Mouse (Mus musculus): Measurements from ENCODE around the gene Proser2.
"Not testable (repeated sequence)": the region's sequence is repeated elsewhere in the genome, so short reads cannot be mapped to it uniquely, and the experiment has no call there.

The Proser2 gene

DNA sequence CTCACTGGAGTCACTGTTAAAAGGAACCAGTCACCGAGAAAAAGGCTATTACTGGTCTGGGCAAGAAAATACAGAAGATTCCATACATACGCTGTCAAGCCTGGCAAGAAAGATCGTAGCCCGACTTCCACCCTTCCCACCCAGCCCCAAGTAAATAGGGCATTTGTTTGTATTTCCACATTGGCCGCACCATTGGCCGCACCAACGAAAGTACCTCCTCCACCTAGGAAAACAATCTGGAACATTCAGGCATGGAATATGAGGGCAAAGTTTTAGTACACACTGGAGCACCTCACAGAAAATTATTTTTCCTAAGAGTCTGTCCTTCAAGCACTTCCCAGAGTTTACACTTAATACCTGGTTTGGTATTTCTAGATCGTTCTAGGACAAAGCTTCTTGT lies 1.1 kb downstream of the Proser2 start:
- DNase-seq (ENCODE audit: low spot score in 2 of 2): no peak

DNA sequence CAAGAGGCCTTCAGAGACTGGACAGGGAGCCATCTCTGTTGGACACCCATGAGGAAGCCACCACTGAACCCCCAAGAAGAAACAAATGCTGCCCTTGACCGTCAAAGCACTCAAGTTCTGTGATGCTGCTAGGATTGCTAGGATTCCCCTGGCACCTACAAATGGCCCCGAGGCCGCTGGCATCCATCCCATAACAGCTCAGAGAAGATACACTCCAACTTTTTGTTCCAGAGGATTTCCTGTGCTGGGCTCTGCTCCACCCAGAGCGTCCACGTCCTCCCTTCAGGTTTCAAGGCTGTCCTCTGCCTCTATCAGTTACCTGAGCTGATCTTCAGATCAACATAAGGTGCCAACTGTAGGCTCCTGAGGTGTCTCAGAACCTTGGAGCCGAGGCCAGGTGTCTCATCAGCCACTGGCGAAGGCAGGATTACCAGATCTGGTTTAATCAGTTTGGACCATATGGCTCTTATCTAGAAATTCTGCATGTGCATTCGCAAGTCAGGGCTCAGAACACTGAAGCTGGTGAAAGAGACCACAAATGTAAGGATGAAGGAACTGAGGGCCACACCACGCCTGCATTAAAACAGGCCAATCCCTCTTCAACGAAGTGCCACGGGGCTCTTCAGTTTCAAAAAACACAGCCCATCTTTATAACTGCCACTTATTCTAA lies 1.7 kb downstream of the Proser2 start:
- DNase-seq (ENCODE audit: low spot score in 2 of 2): no peak

DNA sequence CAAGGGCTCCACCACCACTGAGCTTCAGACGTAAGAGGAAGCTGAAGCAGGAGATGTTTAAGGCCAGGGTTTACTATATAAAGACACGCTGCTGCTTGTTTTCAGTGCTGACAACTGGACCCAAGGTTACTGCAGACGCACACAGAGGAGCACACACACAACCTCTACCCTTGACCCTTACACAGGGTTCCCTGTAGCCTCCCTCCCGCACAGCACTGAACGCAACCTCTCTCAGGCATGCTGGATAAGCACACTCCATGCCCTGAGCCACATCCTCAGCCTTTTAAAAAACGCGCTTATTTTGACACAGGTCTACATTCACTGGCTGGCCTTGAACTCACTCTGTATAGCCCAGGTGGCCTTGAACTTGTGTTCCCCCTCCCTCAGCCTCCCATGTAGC lies 7.0 kb downstream of the Proser2 start:
- no peak for DNase-seq (ENCODE audit: low spot score in 2 of 2)

DNA sequence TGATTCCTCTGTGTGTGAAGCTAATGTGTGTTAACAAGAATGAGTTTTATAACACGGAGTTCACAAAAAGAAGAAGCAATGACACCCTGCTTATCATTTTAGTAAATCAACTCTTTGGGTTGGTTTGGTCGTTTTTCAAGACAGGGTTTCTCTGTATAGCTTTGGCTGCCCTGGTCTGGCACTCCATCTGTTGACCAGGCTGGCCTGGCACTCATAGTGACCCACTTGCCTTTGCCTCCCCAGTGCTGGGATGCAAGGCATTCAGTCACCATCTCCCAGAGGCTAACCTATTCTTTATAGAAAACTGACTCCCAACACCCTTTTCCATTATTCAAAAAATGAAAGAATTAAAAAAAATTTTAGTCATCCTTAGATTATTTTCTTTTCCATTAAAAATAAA lies 8.9 kb downstream of the Proser2 start:
- DNase-seq (ENCODE audit: low spot score in 2 of 2): no peak

DNA sequence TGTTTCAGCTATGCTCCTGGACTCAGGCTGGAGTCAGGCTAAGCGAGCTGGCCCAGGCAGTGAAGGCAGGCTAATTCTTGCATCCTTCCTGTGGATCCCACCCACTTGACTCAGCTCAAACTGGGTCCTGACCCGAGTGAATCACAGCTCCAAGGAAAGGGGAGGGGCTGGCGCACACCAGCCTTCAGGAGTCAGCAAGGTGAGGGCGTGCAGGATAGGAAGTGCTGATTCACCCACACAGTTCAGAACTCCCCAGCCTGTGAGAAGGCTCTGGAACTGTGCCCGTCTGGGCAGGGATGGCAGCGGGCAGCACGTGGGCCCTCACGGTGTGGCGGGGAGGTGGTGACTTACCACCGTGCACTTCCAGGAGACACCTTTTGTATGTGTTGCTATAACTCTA lies 11.8 kb downstream of the Proser2 start:
- no peak for DNase-seq (ENCODE audit: low spot score in 2 of 2)

DNA sequence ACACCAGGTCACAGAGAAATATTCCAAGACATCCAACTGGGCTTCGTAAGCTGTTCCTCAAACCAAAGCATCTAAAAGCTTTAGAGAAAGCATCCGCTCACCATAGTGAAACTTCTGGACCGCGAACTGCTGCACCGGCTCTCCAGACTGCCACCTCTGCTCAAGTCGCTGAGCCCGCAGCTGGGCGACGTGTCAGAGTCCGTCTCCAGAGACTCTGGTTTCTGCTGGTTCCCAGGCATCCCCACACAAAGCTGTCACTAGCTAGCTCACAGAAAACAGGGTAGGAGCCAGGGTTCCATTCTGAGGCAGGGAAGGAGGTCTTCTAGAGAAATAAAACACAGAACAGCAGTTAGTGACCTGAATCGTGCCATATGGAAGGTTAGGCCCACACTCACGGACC lies 16.2 kb downstream of the Proser2 start:
- DNase-seq (ENCODE audit: low spot score in 2 of 2): no peak

DNA sequence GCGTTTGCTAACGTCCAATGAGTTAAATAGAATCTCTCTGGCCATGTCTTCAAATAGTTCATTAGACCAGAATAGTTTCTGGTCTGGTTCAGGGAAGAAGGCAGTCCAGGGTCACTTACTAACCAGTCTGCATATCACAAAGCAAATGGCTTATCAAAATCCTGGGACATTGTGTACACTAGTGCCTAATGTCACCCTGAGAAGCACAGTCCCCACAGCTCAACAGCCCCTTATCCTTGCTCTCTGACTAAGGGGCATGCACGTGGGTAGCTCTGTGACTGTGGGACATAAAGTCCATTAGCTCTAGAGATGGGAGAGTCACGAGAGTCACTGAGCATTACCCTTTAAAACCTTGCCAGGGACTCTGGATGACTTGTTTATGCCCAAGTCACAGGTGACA lies 17.4 kb downstream of the Proser2 start:
- DNase-seq (ENCODE audit: low spot score in 2 of 2): no peak

DNA sequence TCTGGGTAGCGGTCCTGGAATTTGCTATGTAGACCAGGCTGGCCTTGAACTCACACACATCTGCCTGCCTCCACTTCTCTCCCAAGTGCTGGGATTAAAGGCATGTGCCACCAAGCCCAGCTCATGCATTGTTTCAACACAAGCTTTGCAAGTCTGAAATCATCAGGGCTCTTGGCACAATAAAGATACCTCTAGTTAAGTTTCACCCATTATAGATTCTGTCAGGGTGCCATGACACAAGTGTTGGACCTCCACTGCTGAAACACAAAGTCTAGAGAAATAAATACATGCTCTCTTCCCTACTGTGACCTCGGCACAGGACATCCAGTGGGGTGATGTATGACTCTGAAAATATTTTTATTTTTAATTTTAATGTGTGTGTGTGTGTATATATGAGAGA lies 24.6 kb downstream of the Proser2 start:
- DNase-seq (ENCODE audit: low spot score in 2 of 2): no peak

DNA sequence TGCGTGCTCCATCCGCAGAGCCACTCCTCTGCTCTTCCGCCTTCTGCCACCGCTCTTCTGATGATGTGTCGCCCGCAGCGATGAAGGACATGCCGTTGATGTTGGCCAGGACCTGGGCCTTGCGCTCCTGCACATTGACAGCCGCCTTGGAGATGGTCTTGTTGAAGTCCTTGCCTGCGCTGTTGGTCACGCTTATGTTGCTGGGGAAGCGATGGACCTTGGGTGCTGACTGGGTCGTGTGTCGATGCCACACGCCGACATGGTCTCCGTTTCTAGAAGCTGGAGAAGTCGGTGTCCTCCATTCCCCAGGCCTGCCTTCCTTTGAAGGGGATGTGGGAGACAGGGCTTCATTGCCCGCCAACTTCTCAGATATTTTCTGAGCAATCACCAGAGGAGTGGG lies 29.3 kb downstream of the Proser2 start:
- DNase-seq (ENCODE audit: low spot score in 2 of 2): no peak

DNA sequence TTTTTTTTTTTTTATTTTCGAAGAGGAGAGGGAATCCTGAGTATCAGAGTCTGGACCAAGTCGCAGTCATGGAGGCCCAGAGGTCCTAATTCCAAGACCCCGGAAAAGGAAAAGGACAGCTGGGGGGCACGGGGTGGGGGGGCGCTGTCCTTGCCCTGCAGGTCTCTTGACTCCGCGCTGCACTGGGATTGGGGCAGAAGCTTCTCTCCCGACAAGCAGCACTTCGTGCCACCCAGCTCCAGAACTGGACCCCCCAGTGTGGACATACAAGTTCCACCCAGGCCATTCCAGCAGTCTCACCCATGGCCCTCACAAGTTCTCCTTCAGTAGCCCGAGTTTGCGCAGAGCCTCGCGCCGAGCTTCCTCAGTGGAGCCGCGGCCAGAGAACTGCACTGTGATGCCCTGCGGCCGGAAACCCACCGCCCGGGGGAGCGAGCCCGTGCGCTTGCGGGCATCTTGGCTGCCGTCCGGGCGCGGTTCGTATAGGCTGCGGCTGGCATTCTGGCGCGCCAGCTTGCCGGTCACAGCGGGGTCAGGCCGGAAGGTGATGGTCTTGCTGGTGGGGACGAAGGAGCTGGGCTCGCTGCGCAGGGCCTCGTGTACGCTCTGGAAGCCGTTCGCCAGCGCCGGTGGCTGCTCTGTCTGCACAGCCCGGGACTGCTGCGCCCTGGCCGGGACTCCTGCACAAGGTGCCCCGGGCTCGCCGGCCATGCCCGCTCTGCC lies 29.8 kb downstream of the Proser2 start:
- DNase-seq (ENCODE audit: low spot score in 2 of 2): no peak

DNA sequence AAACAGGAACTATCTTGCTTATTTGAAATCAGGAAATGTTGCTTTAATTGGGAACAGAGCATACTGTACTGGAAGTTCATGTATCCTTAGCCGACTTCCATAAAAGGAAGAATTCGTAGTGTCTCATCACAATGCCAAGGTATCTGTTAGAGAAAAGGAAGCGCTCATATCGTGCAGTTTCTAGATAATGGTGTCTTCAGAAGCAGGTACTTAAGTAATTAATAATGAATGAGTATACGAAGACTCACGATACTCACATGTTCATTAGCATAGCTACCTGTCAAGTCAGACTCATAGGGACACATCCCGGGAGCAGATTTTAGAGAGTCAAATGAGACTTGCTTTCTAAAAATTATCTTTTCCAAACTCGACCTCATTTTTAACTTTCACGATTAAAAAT lies 30.6 kb downstream of the Proser2 start:
- DNase-seq (ENCODE audit: low spot score in 2 of 2): no peak

DNA sequence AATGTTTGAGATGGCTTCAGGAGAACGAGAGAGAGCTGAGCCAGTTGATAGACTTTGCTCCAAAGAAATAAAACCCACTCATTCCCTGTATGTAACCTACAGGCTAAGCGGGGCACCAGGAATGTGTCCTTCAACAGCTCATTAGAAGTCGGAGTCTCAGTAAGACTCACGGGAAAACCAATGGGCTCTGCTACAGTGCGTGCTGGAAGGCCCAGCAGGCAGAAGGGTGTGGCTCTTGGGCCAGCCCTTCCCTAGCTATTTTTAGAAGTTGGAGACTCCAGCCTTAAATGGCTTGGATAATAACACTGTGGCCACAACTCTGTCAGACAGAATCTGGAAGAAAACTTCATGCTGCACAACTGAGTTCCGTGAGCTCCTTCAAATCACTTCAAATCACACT lies 31.1 kb downstream of the Proser2 start:
- DNase-seq (ENCODE audit: low spot score in 2 of 2): no peak

DNA sequence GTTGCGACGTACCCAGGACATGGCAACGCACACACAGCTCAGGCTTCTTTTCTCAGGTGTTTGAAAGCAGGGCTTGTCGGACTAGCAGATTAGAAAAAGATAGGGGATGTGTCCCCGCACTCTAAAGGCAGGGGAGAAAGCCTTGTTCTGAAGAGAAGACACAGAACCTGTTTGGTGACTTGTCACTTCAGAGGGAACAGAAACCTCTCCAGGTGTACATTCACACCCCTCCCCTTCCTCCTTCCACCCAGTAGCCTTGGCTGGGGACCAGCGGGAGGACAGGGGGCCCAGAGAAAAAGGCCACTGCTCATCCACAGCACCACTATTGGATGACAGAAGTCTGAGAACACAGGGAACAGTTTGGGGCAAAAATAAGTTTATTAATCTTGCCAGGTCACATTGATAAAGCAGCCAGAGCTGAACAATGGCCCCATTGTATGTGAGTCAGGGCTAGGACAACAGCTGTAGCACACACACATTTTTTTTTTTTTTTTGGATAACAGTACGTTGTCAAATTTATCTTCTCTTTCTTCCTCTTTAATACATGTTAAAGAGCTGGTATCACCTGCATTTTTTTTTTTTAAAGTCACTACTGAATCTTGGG lies 32.8 kb downstream of the Proser2 start:
- no peak for DNase-seq (ENCODE audit: low spot score in 2 of 2)

DNA sequence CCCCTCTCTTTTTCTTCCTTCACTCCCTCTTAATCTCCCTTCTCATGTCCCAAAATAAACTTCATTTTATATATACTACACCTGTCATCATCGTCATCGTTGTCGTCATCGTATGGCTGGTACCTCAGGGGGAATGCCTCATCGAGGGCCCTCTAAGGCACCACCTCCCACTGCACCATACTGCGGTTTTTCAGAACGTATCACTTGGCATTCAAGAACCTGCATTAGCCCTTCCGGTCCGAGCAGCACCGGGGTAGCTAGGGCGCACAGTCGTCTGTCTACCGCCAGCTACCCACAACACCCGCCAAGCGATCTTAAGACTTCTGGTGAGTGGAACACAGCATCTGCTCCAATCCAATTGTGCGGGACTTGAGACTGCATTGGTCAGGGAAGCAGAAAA lies 40.1 kb downstream of the Proser2 start:
- DNase-seq (ENCODE audit: low spot score in 2 of 2): not testable (repeated sequence)

DNA sequence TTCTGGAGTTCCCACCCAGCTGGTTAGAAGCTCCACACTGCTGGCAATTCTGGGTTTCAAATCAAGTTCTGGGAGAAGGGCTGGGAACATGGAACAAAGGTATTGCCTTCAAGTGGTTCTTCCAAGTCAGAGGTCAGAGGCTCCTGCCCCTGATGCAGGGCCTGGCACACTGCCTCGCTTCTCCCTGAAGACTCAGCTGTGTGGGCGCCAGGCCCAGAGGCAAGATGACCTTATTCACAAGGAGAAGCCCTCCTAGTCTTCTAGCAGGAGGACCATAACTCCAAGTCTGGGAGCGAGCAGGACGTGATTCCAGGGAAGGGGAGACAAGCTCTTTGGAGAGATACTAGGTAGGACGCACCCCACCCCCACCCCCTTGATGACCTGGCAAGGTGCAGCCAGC lies 42.9 kb downstream of the Proser2 start:
- DNase-seq (ENCODE audit: low spot score in 2 of 2): no peak

DNA sequence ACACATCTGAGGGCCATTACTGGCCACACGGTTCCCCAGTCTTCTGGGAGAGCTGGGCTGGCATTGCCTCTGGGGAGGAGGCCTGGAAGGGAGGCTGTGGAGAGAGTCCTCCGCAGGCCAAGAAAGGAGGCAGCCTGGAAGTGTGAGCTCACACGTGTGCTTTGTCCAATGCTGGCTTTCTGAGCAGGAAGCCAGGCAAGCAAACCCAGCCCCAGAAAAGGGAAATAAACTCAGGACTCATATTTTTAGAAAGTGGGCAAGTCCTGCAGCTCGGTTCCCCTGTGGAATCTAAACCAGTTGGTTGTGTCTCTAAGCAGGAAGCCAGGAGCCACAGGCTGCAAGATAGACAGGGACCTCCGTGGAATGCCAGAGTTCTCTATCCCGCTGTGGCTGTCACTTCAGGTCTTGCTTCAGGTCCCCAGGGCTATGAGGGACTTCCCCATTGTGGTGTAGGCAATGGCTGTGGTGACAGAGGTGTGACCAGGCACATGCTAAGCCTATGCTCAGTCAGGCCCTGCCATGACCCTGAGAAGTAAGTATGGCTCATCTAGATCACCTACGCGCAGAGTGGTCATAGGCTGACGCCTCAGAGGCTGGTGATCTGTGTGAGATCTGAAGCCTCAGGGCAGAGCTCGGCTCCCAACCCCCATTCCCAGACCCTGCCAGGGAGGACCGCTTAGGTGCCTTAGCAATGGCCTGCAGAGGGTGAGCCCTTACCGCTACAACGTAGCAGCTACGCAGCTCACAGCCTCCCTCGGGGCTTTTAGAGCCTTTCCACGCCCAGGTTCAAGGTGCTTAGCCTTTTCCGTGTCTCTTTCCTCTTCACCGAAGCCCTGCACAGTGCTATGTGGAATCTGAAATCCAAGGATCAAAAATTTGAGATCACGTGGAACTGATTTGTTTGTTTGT lies 44.1 kb downstream of the Proser2 start:
- no peak for DNase-seq (ENCODE audit: low spot score in 2 of 2)

DNA sequence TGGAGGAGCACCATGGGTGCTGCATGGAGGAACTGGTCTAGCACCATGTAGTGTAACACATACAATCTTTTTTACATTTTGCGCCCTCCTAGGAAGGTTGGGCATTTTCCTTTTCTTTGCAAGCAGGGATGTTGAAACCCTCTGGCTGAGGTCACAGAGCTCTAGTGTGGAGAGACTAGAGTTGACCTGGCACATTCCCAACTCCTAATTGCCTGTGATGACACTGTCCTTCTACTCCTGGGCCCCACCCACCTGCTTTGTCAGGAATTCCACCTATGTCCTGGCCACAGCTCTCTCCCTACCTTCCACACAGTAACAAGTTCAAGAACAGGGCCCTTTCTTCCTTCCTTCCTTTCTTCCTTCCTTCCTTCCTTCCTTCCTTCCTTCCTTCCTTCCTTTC lies 46.3 kb downstream of the Proser2 start:
- DNase-seq (ENCODE audit: low spot score in 2 of 2): no peak

DNA sequence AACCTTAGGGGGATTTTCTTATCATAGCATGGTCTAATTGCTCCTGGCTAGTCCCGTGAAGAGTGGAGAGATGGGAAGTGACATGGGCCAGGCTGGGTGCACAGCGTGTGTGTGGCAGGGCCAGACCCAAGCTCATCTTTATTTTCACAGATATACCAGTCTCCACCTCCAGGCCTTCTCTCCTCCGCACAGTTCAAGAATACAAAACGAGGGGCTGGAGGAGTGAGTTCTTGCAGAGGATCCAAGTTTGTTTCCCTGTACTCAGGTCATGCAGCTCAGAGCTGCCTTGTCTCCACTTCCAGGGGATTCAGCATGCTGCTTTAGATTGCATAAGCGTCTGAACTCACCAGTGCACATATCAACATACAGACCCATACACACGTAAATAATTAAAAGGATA lies 47.4 kb downstream of the Proser2 start:
- DNase-seq (ENCODE audit: low spot score in 2 of 2): no peak

DNA sequence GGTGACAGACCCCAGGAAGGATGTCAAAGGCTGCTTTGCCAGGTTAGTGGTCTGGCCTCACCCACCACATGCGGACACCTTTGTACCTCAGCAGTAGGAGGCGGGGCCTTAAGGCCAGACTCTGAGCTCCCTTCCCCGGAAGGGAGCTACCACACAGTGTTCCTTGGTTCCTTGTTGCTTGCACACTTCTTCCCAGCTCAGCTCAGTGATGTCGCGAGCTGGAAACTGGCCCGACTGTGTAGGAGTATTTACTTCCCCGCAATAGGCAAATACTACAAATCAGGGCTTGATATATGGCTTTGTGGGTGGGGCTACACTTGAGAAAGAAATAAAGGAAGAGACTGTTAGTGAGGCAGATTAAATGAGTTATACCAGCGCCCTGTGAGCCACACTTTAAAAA lies 48.9 kb downstream of the Proser2 start:
- no peak for DNase-seq (ENCODE audit: low spot score in 2 of 2)

DNA sequence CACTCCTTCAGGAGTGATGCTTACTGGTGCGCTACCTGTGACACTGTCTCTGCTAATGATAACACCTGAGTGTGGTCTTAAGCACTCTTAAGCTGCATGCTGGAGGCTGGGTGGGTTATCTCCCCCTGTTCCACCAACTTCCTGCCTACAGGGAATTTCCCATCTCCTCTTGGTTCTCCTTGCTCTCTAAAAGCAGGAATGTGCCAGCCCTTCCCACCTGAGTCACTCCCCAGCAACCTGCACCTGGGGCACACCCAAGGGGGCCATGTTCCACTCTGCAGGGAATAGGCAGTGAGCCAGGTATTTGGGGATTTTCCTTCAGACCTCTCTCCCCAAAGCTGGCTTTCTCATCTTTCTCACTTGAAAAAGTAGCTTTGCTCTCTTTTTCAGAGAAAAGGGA lies 50.0 kb downstream of the Proser2 start:
- no peak for DNase-seq (ENCODE audit: low spot score in 2 of 2)

DNA sequence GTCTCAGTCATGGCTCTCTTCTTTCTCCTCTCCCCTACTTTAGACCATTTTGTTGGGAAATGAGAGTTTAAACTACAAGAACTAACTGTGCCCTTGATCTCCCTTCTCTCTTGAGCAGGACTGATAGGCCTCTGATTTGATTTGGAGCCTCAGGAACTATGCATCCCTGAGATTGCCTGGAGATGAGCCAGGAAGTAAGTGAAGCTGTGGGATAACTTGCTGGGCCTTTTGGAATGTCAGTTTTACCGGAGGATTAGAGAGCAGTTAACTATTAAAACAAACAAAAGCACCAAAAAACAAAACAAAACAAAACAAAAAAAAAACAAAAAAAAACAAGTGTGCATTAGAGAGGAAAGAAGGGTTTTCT lies 54.5 kb downstream of the Proser2 start:
- DNase-seq (ENCODE audit: low spot score in 2 of 2): no peak

DNA sequence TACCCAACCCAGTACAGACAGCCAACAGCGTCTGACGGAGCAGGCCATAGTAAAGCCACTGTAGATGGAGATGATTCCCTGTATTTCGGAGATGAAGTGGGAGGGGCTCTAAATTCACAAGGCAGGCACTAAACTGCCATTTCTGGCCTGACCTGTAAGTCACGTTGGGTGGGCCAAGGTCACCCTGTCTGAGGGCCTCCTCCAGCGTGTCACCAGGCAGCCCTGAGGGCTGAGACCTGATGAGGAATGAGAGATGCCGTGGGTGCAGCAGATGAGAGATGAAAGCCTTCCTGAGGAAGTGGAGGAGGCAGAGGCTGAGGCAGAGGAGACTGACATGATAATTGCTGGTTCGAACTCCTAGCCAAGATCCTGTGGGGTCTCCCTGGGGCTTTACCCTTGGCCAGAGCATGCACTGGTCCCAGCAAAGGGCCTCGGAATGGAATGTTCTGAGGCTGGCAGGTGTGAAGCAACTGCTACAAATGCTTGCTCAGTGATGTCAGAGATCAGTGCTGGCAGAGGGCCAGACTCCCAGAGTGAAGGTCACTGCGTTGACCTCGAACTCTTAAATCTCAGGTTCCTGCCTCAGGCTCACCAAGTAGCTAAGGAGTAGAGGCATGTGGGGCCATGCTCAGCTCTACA lies 55.0 kb downstream of the Proser2 start:
- no peak for DNase-seq (ENCODE audit: low spot score in 2 of 2)

All from thymus, postnatal 10 days (tissue).